Mouse (Mus musculus) liver, embryonic 14.5 days (tissue): ENCODE measurements around the gene Pacs2. TPM values are rescaled to one million over a fixed set of nuclear protein-coding genes. Genes with fewer than 3 reads are reported as not detected.

Experiments
- ATAC-seq: fragments of 200-750 bp; cut with Nextera tagmentation; 2 replicates; pipeline ENCODE4 v1.8.0; 2017; ENCODE audit warnings: moderate number of reproducible peaks, mild to moderate bottlenecking, moderate library complexity; ENCODE audit not compliant: insufficient read depth
- DNase-seq, 3 experiments: peaks; one replicate each; pipeline ENCODE4 v3.0.0-alpha.2; 2012 to 2013; ENCODE audit warnings: low read depth in 3 of 3, low spot score in 3 of 3
- H3K27ac ChIP-seq: fragments of 300-500 bp; sonication (generic); 2 replicates; pipeline ENCODE4 v1.5.1; 2014; ENCODE audit warnings: moderate library complexity, mild to moderate bottlenecking, control low read depth, inconsistent platforms
- H3K27me3 ChIP-seq: fragments of 300-500 bp; sonication (generic); 2 replicates; pipeline ENCODE4 v1.6.1; 2014; ENCODE audit warnings: mild to moderate bottlenecking, low read length, moderate library complexity; ENCODE audit not compliant: control insufficient read depth, insufficient read depth
- H3K36me3 ChIP-seq: fragments of 300-500 bp; sonication (generic); replicated peaks from 2 replicates; pipeline ENCODE4 v1.6.1; 2014; ENCODE audit warnings: low read depth; ENCODE audit not compliant: control insufficient read depth, insufficient read depth
- H3K4me1 ChIP-seq, 2 experiments: fragments of 200-500 bp in 1 of 2; fragments of 300-500 bp in 1 of 2; sonication (generic) in 1 of 2; replicated peaks; 2 replicates each; pipeline ENCODE4 v1.6.1; 2012 to 2014; ENCODE audit warnings: antibody characterized with exemption in 1 of 2, inconsistent platforms in 1 of 2, low read length in 1 of 2; ENCODE audit not compliant: control insufficient read depth in 2 of 2, insufficient read depth in 2 of 2
- H3K4me2 ChIP-seq: fragments of 300-500 bp; sonication (generic); 2 replicates; pipeline ENCODE4 v1.6.1; 2014; ENCODE audit warnings: low read depth, mild to moderate bottlenecking, control low read depth, moderate library complexity
- H3K4me3 ChIP-seq, 2 experiments: fragments of 200-500 bp in 1 of 2; fragments of 300-500 bp in 1 of 2; sonication (generic) in 1 of 2; 2 replicates each; pipeline ENCODE4 v1.5.1; 2012 to 2014; ENCODE audit warnings: low read depth in 2 of 2, low read length in 2 of 2, mild to moderate bottlenecking in 2 of 2, control low read depth in 1 of 2, inconsistent platforms in 1 of 2, moderate library complexity in 1 of 2; ENCODE audit not compliant: insufficient read depth in 1 of 2
- H3K9ac ChIP-seq: fragments of 300-500 bp; sonication (generic); replicated peaks from 2 replicates; pipeline ENCODE4 v1.6.1; 2014; ENCODE audit warnings: mild to moderate bottlenecking, control low read depth, moderate library complexity
- H3K9me3 ChIP-seq: fragments of 300-500 bp; sonication (generic); 2 replicates; pipeline ENCODE4 v1.6.1; 2016; ENCODE audit warnings: low read length, mixed read lengths; ENCODE audit not compliant: control insufficient read depth
- CTCF ChIP-seq: IDR thresholded peaks from 2 replicates; pipeline ENCODE4 v1.5.1; 2016; ENCODE audit warnings: antibody characterized with exemption, low read depth, control low read depth
- EP300 ChIP-seq: IDR thresholded peaks from 2 replicates; pipeline ENCODE4 v1.6.1; 2016; ENCODE audit warnings: antibody characterized with exemption, low read depth
- WGBS: fragments of 180-500 bp; shearing (Covaris S2); extraction: QIAGEN DNeasy Blood & Tissue Kit; methylation state at CpG from one replicate; pipeline ENCODE4 v1.1.7; 2014; ENCODE audit not compliant: insufficient replicate concordance; 5-methylcytosine and 5-hydroxymethylcytosine counted together
- polyA plus RNA-seq, 2 experiments: library from polyadenylated mRNA; depleted of rRNA in 1 of 2; stranded (reverse) in 1 of 2; unstranded in 1 of 2; fragments of >200 nt; fragmentation: Nextera tagmentation in 1 of 2; extraction: Ambion mirVana in 1 of 2; gene quantifications; 2 replicates each; pipeline versions ENCODE4 v1.2.1 to v1.2.3; 2012 to 2014

The Pacs2 gene
- polyA plus RNA-seq, 2 experiments, result 3.7 to 11.7 TPM

DNA sequence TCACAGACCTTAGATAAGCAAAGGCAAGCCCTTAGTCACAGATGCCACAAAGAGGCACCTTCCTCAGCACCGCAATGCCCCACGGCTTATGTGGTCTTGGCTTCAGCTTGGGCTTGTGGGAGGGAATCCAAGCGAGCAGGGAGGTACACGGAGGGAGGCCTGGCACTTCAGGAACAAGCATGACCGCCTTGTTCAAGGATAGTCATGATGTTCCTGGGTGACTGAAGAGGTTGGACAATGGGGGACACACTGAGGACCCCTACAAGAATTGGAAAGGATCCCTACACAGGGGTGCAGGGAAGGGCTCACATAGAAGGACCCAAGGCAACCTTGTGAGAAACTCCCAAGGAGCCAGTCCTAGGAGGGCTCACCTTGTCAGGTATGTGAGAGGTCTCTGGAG lies 82.7 kb downstream of the Pacs2 start:
- DNase-seq, result no peak
- H3K4me3 ChIP-seq, result no peak overlapping the region
- WGBS, result 69% methylated on average over 5 of the region's 5 CpGs
- peaks cover 7 to 12% of the 10 kb centered on the region in 2 experiments for H3K4me1 ChIP-seq
- H3K36me3 ChIP-seq, result no peaks in the 10 kb centered on the region
- no peaks in the 10 kb centered on the region for H3K27me3 ChIP-seq
- no peaks in the 10 kb centered on the region for H3K9me3 ChIP-seq
- TF ChIP-seq EP300 (no peak), CTCF (no peak)
- H3K9ac ChIP-seq, result no peak overlapping the region
- H3K27ac ChIP-seq, result no peak overlapping the region
- no peak overlapping the region for H3K4me2 ChIP-seq
- ATAC-seq, result no peak

DNA sequence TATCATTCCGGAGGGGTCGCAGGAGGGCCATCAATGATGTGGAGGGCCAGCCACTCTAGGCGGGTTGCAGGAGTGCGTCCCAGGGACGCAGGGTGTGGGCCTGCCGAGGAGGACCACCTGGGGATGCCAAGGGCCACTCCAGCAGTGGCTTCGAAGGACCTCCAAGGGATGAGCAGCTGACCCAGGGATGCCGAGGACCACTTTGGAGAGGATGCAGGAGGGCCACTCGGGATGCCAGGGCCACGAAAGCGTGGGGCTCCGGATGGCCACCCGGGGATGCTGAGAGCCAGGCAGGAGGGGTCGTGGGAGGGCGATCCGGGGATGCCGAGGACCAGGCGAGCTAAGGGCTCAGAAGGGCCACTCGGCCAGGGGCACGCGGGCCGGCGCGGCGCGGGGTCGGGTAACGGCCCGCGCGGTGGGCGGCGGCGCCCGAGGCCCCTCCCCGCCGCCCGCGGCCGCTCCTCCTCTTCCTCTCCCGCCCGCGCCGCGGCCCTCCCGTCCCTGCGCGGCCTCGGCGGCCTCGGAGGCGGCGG lies 83.5 kb downstream of the Pacs2 start, which contains the start of gene Mta1:
Gene Mta1 (plus strand): TSS at position 530 of the 533 bp plus-strand sequence.
- Histone ChIP-seq H3K27me3 (no peaks in the 10 kb centered on the region), H3K4me2 (peak within 1 kb of the TSS; percentile 94), H3K4me1 (peaks cover 7 to 12% of the 10 kb centered on the region in 2 experiments), H3K36me3 (no peaks in the 10 kb centered on the region), H3K9me3 (no peaks in the 10 kb centered on the region), H3K27ac (peak within 1 kb of the TSS; percentile 62), H3K4me3 (peak within 1 kb of the TSS; percentile 70 to 98), H3K9ac (peak within 1 kb of the TSS; percentile 98)
- peak; percentile 66 for ATAC-seq
- 7% methylated on average over 21 of the region's 53 CpGs for WGBS
- no peak for TF ChIP-seq EP300
- no peak for TF ChIP-seq CTCF
- DNase-seq, result no peak

DNA sequence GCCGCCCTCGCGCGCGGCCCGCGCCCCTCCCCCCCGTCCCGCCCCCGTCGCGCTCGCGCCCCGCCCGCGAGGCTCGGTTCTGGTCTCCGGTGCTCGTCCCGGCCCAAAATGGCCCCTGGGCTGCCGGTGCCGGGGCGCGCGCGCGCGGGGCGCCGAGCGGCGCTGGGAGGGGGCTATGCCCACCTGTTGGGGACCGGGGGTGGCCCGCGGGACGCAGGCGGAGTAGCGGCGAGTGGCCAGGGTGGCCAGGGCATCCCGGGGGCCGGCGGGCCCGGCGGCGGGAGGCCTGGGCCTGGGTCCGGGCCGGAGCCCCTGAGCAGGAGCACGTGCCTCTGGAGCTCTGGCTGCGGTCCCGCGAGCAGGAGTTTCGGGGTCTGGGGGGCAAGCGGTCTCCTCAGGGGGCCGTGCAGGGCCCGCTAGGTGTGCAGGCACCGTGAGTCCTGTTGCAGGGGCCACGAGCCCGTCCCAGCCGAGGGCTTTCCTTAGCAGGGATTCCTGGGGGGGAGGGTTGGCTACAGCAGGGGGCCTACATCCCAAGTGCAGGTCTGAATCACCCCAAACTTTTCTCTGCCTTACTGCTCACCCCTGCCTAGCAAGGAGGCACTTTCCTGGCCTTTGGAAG lies 84.3 kb downstream of the Pacs2 start:
- Histone ChIP-seq H3K4me1 (peaks cover 7 to 15% of the 10 kb centered on the region in 2 experiments), H3K4me2 (peak overlapping the region; percentile 94), H3K4me3 (peak overlapping the region; percentile 70 to 98), H3K36me3 (no peaks in the 10 kb centered on the region), H3K27me3 (no peaks in the 10 kb centered on the region), H3K27ac (peak overlapping the region; percentile 62), H3K9me3 (no peaks in the 10 kb centered on the region), H3K9ac (peak overlapping the region; percentile 98)
- no peak for TF ChIP-seq CTCF
- TF ChIP-seq EP300, result no peak
- no peak for DNase-seq
- peak; percentile 29 for ATAC-seq
- WGBS, result 1% methylated on average over 53 of the region's 60 CpGs

DNA sequence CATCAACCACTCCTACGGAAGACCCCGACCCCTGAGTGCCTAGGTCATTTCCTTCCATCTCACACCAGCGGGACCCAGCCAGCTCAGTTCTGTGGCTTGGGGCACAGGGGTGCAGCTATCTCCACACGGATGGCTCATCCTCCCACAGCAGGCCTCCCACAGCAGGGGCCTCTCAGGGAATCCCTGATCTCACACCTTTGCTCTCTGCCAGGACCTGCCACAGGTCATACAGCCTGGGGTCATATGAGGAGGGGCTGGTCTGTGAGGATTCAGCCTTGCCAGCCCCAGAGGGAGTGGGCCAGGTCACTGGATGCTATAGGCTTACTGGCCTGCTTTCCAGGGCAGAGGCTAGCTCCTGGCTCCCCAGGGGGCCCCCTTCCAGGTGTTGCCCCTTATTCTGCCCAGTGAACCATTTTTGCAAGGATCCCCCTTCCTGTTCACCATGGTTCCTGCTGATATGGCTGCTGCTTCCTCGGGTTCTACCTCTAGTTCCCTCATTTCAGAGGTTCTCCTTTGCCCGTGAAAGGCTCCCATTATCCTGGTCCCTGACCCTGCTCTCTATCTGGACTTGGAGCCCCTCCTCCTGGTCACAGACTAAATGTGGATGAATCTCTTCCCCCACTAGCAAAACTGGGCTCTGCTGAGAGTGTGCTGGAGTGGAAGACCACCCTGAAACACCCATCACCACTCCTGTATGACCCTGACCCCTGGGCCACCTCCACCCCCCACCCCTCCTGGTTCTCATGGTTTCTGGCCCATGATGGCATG lies 85.3 kb downstream of the Pacs2 start:
- H3K4me1 ChIP-seq, result peaks cover 14 to 24% of the 10 kb centered on the region in 2 experiments
- H3K27ac ChIP-seq, result peak overlapping the region; percentile 62; the same call in 1 of the 2 replicates
- peak overlapping the region; percentile 98 for H3K9ac ChIP-seq
- peak overlapping the region; percentile 70 to 98 for H3K4me3 ChIP-seq
- WGBS, result 13% methylated on average over 6 of the region's 6 CpGs
- DNase-seq (no peak), ATAC-seq (no peak)
- H3K9me3 ChIP-seq, result no peaks in the 10 kb centered on the region
- no peaks in the 10 kb centered on the region for H3K36me3 ChIP-seq
- TF ChIP-seq CTCF (no peak), EP300 (no peak)
- no peaks in the 10 kb centered on the region for H3K27me3 ChIP-seq
- H3K4me2 ChIP-seq, result peak overlapping the region; percentile 94
